Mouse (Mus musculus) left cerebral cortex, postnatal 4 days (tissue): ENCODE data around the gene Camta1. TPM values are rescaled to one million over a fixed set of nuclear protein-coding genes. Genes with fewer than 3 reads are reported as not detected.
"Not testable (repeated sequence)": the region's sequence is repeated elsewhere in the genome, so short reads cannot be mapped to it uniquely, and the experiment has no call there.

Experiments used
- DNase-seq: peaks from one replicate; pipeline ENCODE4 v3.0.0-alpha.2; 2022
- intact Hi-C: fragments of 180-260 bp; cut with DNase I; formaldehyde crosslinking; loops from one replicate; pipeline ENCODE4 v1.15.1; 2025
- total RNA-seq, 2 experiments: library from RNA; stranded (reverse); gene quantifications; 2 replicates each; pipeline ENCODE4 v1.2.3; 2021

Camta1 gene
- total RNA-seq, 2 experiments from 2014 or later, result 198 to 204 TPM

- peak; percentile 59 for DNase-seq
- intact Hi-C loops, result no loop called here
Measured at GRCm38 (mm10) chr4:150898716-150899365, 962.8 kb downstream of the Camta1 start.

GRCm38 (mm10) chr4:150896896-150897624 is 964.6 kb downstream of the Camta1 start:
- no peak for DNase-seq
- intact Hi-C loops, result no loop called here

- no peak for DNase-seq
- intact Hi-C loops, result no loop called here
Measured at GRCm38 (mm10) chr4:150894718-150895501, 966.8 kb downstream of the Camta1 start.

GRCm38 (mm10) chr4:150891308-150891707 is 970.4 kb downstream of the Camta1 start:
- intact Hi-C loops, result no loop called here
- DNase-seq, result no peak

- no peak for DNase-seq
- intact Hi-C loops, result no loop called here
Measured at GRCm38 (mm10) chr4:150889955-150890315, 971.7 kb downstream of the Camta1 start.

GRCm38 (mm10) chr4:150889273-150889954 is 972.3 kb downstream of the Camta1 start:
- intact Hi-C loops, result no loop called here
- DNase-seq, result no peak

GRCm38 (mm10) chr4:150888492-150888891 is 973.2 kb downstream of the Camta1 start:
- intact Hi-C loops, result no loop called here
- no peak for DNase-seq

GRCm38 (mm10) chr4:150887903-150888302 is 973.8 kb downstream of the Camta1 start:
- intact Hi-C loops, result no loop called here
- no peak for DNase-seq

GRCm38 (mm10) chr4:150882632-150883031 is 979.0 kb downstream of the Camta1 start:
- intact Hi-C loops, result no loop called here
- no peak for DNase-seq

GRCm38 (mm10) chr4:150880364-150880763 is 981.3 kb downstream of the Camta1 start:
- no peak for DNase-seq
- intact Hi-C loops, result no loop called here

GRCm38 (mm10) chr4:150879631-150880030 is 982.0 kb downstream of the Camta1 start:
- DNase-seq, result no peak
- intact Hi-C loops, result no loop called here

- intact Hi-C loops, result no loop called here
Measured at GRCm38 (mm10) chr4:150875393-150875792, 986.3 kb downstream of the Camta1 start.

GRCm38 (mm10) chr4:150874416-150874815 is 987.3 kb downstream of the Camta1 start:
- intact Hi-C loops, DNase-seq: not testable (repeated sequence)

More at GRCm38 (mm10) chr4:150875393-150875792, 986.3 kb downstream of the Camta1 start:
- no peak for DNase-seq

- no peak for DNase-seq
- intact Hi-C loops, result no loop called here
Measured at GRCm38 (mm10) chr4:150872681-150873080, 989.0 kb downstream of the Camta1 start.

GRCm38 (mm10) chr4:150872139-150872651 is 989.5 kb downstream of the Camta1 start:
- peak; percentile 39 for DNase-seq

GRCm38 (mm10) chr4:150871392-150872138 is 990.1 kb downstream of the Camta1 start:
- intact Hi-C loops, result no loop called here
- DNase-seq, result no peak

More at GRCm38 (mm10) chr4:150872139-150872651, 989.5 kb downstream of the Camta1 start:
- intact Hi-C loops, result no loop called here

- no peak for DNase-seq
- intact Hi-C loops, result no loop called here
Measured at GRCm38 (mm10) chr4:150870963-150871391, 990.7 kb downstream of the Camta1 start.

- intact Hi-C loops, result no loop called here
- DNase-seq, result no peak
Measured at GRCm38 (mm10) chr4:150869276-150870197, 992.1 kb downstream of the Camta1 start.

GRCm38 (mm10) chr4:150868859-150869258 is 992.8 kb downstream of the Camta1 start:
- intact Hi-C loops, result no loop called here
- no peak for DNase-seq
